Mouse (Mus musculus) small intestine, adult 2 months (tissue): ENCODE measurements around the gene Gp1ba.

Experiments used
- CTCF ChIP-seq: fragments of 200-500 bp; IDR thresholded peaks from 2 replicates; pipeline ENCODE4 v1.5.1; 2012; ENCODE audit warnings: low read depth, mild to moderate bottlenecking, control low read depth, inconsistent platforms, low read length, moderate library complexity, mixed read lengths; ENCODE audit not compliant: insufficient replicate concordance, insufficient read length; ENCODE audit errors: extremely low read depth
- POLR2A ChIP-seq: fragments of 200-500 bp; IDR thresholded peaks from 2 replicates; pipeline ENCODE4 v1.6.1; 2012; ENCODE audit warnings: low read depth, mild to moderate bottlenecking, control low read depth, inconsistent platforms, low read length, moderate library complexity

DNA sequence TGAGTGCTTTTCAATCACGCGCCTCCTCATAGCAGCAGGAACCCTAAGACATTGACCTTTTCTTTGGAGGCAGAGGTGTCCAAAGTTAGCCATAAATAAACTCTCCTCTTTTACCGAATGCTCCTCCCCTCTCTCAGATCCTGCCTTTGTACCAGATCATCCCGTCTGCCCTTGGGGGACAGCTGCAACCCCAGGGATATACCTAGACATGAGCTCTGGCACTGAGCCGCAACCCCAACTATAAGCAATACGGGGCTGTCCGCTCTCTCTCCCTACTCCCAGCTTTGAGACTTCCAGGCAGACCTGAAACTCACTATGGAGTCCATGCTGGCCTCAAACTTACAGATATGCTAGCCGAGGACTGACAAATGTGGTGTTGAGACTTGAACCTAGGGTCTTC lies 27.8 kb downstream of the Gp1ba start:
- no peak for TF ChIP-seq POLR2A
- TF ChIP-seq CTCF: no peak
